ENCODE assay signal across 14 mouse cellular contexts in genomic region chr2:84783840-84784566, GRCm38 (mm10). TPM values are rescaled to one million over a fixed set of nuclear protein-coding genes. Genes with fewer than 3 reads are reported as not detected.
DNase-seq lines count a peak whose midpoint lies in the region; ATAC-seq and TF ChIP-seq lines count a peak whose summit lies in the region.
"Had no signal": no experiment of that assay in that cellular context is flagged by ENCODE, and none has a peak within 500 bp of the region (broad histone marks: within the 10 kb centered on the region; RNA-seq: fewer than 3 reads in every experiment).

No protein-coding gene starts in this region.

- 34% methylated on average over 3 of the region's 3 CpGs for WGBS in heart, embryonic 12.5 days
- WGBS in hindbrain, postnatal 0 days, result 82% methylated on average over 3 of the region's 3 CpGs
- WGBS in forebrain, postnatal 0 days, result 85% methylated on average over 3 of the region's 3 CpGs

- ATAC-seq in heart, embryonic 12.5 days (ENCODE audit: insufficient number of reproducible peaks, low FRiP score), result peak; percentile 76; the same call in 1 of the 2 replicates
- no peak for ATAC-seq in hindbrain, postnatal 0 days
- ATAC-seq in forebrain, postnatal 0 days, result no peak
- no peak for ATAC-seq in frontal cortex, adult (ENCODE audit: low TSS enrichment)
- ATAC-seq: midbrain, embryonic 15.5 days had no signal

- peaks cover 35% of the 10 kb centered on the region for H3K4me1 ChIP-seq in heart, embryonic 12.5 days (replicated peaks)
- H3K4me1 ChIP-seq in hindbrain, postnatal 0 days (ENCODE audit: insufficient read depth, low read length), result no peaks in the 10 kb centered on the region
- H3K4me1 ChIP-seq in forebrain, postnatal 0 days (ENCODE audit: insufficient read depth), result no peaks in the 10 kb centered on the region
- H3K4me1 ChIP-seq: limb, embryonic 12.5 days; midbrain, embryonic 15.5 days had no signal

- no peak for TF ChIP-seq CTCF in hindbrain, postnatal 0 days (IDR thresholded peaks at IDR 0.05; ENCODE audit: low read depth)
- TF ChIP-seq CTCF in forebrain, postnatal 0 days (IDR thresholded peaks at IDR 0.05; ENCODE audit: low read depth), result no peak

- no peak overlapping the region for H3K4me2 ChIP-seq in heart, embryonic 12.5 days
- no peak overlapping the region for H3K4me2 ChIP-seq in hindbrain, postnatal 0 days (ENCODE audit: low read depth, low read length)
- H3K4me2 ChIP-seq in forebrain, postnatal 0 days (ENCODE audit: low read depth), result no peak overlapping the region
- H3K4me2 ChIP-seq: limb, embryonic 12.5 days; midbrain, embryonic 15.5 days had no signal

- peak; percentile 38 for DNase-seq in urinary bladder, postnatal 14 days (ENCODE audit: low spot score)
- DNase-seq in urinary bladder, postnatal 25 days (ENCODE audit: low spot score), result no peak
- peak; percentile 28 for DNase-seq in kidney, postnatal 14 days
- no peak for DNase-seq in hindbrain, postnatal 0 days (ENCODE audit: low spot score)
- no peak for DNase-seq in forebrain, postnatal 0 days
- DNase-seq in B cell, adult 2 months, result no peak
- DNase-seq: adrenal gland, adult 8-10 months; cerebellum, adult 9-10 months; thymus, postnatal 4 days had no signal

- no peaks in the 10 kb centered on the region for H3K27me3 ChIP-seq in heart, embryonic 12.5 days (replicated peaks)
- no peaks in the 10 kb centered on the region for H3K27me3 ChIP-seq in hindbrain, postnatal 0 days (ENCODE audit: insufficient read depth, low read length)
- no peaks in the 10 kb centered on the region for H3K27me3 ChIP-seq in forebrain, postnatal 0 days (ENCODE audit: insufficient read depth, low read length)
- H3K27me3 ChIP-seq: midbrain, embryonic 15.5 days had no signal

- no peaks in the 10 kb centered on the region for H3K9me3 ChIP-seq in heart, embryonic 12.5 days (replicated peaks)
- no peaks in the 10 kb centered on the region for H3K9me3 ChIP-seq in hindbrain, postnatal 0 days (ENCODE audit: low read length)
- H3K9me3 ChIP-seq in forebrain, postnatal 0 days (ENCODE audit: low read length), result no peaks in the 10 kb centered on the region
- H3K9me3 ChIP-seq: limb, embryonic 12.5 days; midbrain, embryonic 15.5 days had no signal

- H3K27ac ChIP-seq in heart, embryonic 12.5 days (ENCODE audit: poor library complexity, severe bottlenecking), result peak overlapping the region; percentile 31
- H3K27ac ChIP-seq in hindbrain, postnatal 0 days, result no peak overlapping the region
- H3K27ac ChIP-seq in forebrain, postnatal 0 days (ENCODE audit: low read depth, low read length), result no peak overlapping the region
- H3K27ac ChIP-seq: limb, embryonic 12.5 days; midbrain, embryonic 15.5 days had no signal

- no peak overlapping the region for H3K9ac ChIP-seq in heart, embryonic 12.5 days
- no peak overlapping the region for H3K9ac ChIP-seq in hindbrain, postnatal 0 days (replicated peaks; ENCODE audit: low read length)
- no peak overlapping the region for H3K9ac ChIP-seq in forebrain, postnatal 0 days
- H3K9ac ChIP-seq: limb, embryonic 12.5 days; midbrain, embryonic 15.5 days had no signal

- H3K36me3 ChIP-seq in heart, embryonic 12.5 days, result no peaks in the 10 kb centered on the region
- no peaks in the 10 kb centered on the region for H3K36me3 ChIP-seq in hindbrain, postnatal 0 days (ENCODE audit: insufficient read depth, low read length)
- no peaks in the 10 kb centered on the region for H3K36me3 ChIP-seq in forebrain, postnatal 0 days (ENCODE audit: insufficient read depth)
- H3K36me3 ChIP-seq: limb, embryonic 12.5 days; midbrain, embryonic 15.5 days had no signal

- H3K4me3 ChIP-seq in heart, embryonic 12.5 days, result no peak overlapping the region
- no peak overlapping the region for H3K4me3 ChIP-seq in hindbrain, postnatal 0 days (ENCODE audit: low read length)
- H3K4me3 ChIP-seq in forebrain, postnatal 0 days (ENCODE audit: low read depth, low read length), result no peak overlapping the region
- H3K4me3 ChIP-seq: limb, embryonic 12.5 days; midbrain, embryonic 15.5 days had no signal

RNA-seq across cellular contexts. Expression of gene Serping1, which starts 8.8 kb away (rescaled TPM):
- polyA plus RNA-seq in heart, embryonic 12.5 days (2016; fragmentation: Nextera tagmentation; extraction: Ambion mirVana), result 32.2 and 32.8 TPM in 2 replicates
- 28.5 and 36.5 TPM in 2 replicates for total RNA-seq in hindbrain, postnatal 0 days (2014; rRNA removed)
- polyA plus RNA-seq in hindbrain, postnatal 0 days (2015; fragmentation: Nextera tagmentation; extraction: Ambion mirVana), result 40.9 and 46.5 TPM in 2 replicates
- total RNA-seq in forebrain, postnatal 0 days (2014; rRNA removed), result 9.1 and 19.2 TPM in 2 replicates
- polyA plus RNA-seq in forebrain, postnatal 0 days (2015; fragmentation: Nextera tagmentation; extraction: Ambion mirVana), result 23.1 and 24.8 TPM in 2 replicates
- total RNA-seq: MEL had no signal

RNA-seq across cellular contexts. Expression of gene Ube2l6, which starts 14.6 kb away (rescaled TPM):
- 90.0 and 95.3 TPM in 2 replicates for polyA plus RNA-seq in heart, embryonic 12.5 days (2016; fragmentation: Nextera tagmentation; extraction: Ambion mirVana)
- 12.8 and 22.6 TPM in 2 replicates for total RNA-seq in hindbrain, postnatal 0 days (2014; rRNA removed)
- 16.8 and 17.7 TPM in 2 replicates for polyA plus RNA-seq in hindbrain, postnatal 0 days (2015; fragmentation: Nextera tagmentation; extraction: Ambion mirVana)
- total RNA-seq in forebrain, postnatal 0 days (2014; rRNA removed), result 14.8 and 15.1 TPM in 2 replicates
- polyA plus RNA-seq in forebrain, postnatal 0 days (2015; fragmentation: Nextera tagmentation; extraction: Ambion mirVana), result 14.9 and 18.1 TPM in 2 replicates

RNA-seq across cellular contexts. Expression of gene Smtnl1, which starts 38.4 kb away (rescaled TPM):
- 0.17 and 0.43 TPM in 2 replicates for polyA plus RNA-seq in heart, embryonic 12.5 days (2016; fragmentation: Nextera tagmentation; extraction: Ambion mirVana)
- 0.75 TPM in 1 of 2 replicates, not detected in the other for total RNA-seq in hindbrain, postnatal 0 days (2014; rRNA removed)
- polyA plus RNA-seq in hindbrain, postnatal 0 days (2015; fragmentation: Nextera tagmentation; extraction: Ambion mirVana), result not detected in 2 replicates
- 0.29 TPM in 1 of 2 replicates, not detected in the other for total RNA-seq in forebrain, postnatal 0 days (2014; rRNA removed)
- 0.17 TPM in 1 of 2 replicates, not detected in the other for polyA plus RNA-seq in forebrain, postnatal 0 days (2015; fragmentation: Nextera tagmentation; extraction: Ambion mirVana)
- total RNA-seq: adrenal gland, adult 8-10 months; MEL had no signal
- polyA plus RNA-seq: midbrain, embryonic 15.5 days had no signal

RNA-seq across cellular contexts. Expression of gene Gm19426, which starts 40.5 kb away (rescaled TPM):
- 8.5 and 9.2 TPM in 2 replicates for polyA plus RNA-seq in heart, embryonic 12.5 days (2016; fragmentation: Nextera tagmentation; extraction: Ambion mirVana)
- total RNA-seq in hindbrain, postnatal 0 days (2014; rRNA removed), result 2.9 and 4.3 TPM in 2 replicates
- polyA plus RNA-seq in hindbrain, postnatal 0 days (2015; fragmentation: Nextera tagmentation; extraction: Ambion mirVana), result 3.8 and 6.1 TPM in 2 replicates
- total RNA-seq in forebrain, postnatal 0 days (2014; rRNA removed), result 2.2 and 3.0 TPM in 2 replicates
- polyA plus RNA-seq in forebrain, postnatal 0 days (2015; fragmentation: Nextera tagmentation; extraction: Ambion mirVana), result 2.2 and 2.6 TPM in 2 replicates
- total RNA-seq: MEL had no signal

RNA-seq across cellular contexts. Expression of gene Timm10, which starts 42.8 kb away (rescaled TPM):
- polyA plus RNA-seq in heart, embryonic 12.5 days (2016; fragmentation: Nextera tagmentation; extraction: Ambion mirVana), result 62.2 and 65.6 TPM in 2 replicates
- total RNA-seq in hindbrain, postnatal 0 days (2014; rRNA removed), result 44.5 and 57.3 TPM in 2 replicates
- polyA plus RNA-seq in hindbrain, postnatal 0 days (2015; fragmentation: Nextera tagmentation; extraction: Ambion mirVana), result 82.5 and 91.7 TPM in 2 replicates
- 67.3 and 74.6 TPM in 2 replicates for total RNA-seq in forebrain, postnatal 0 days (2014; rRNA removed)
- polyA plus RNA-seq in forebrain, postnatal 0 days (2015; fragmentation: Nextera tagmentation; extraction: Ambion mirVana), result 97.7 and 116 TPM in 2 replicates

Comparison
In these comparisons a context has a peak if more than half of its experiments do, and no peak if none do; other contexts are left out.
1. DNase-seq: peak in urinary bladder, postnatal 14 days (single experiment) and kidney, postnatal 14 days (single experiment); none in urinary bladder, postnatal 25 days (single experiment), hindbrain, postnatal 0 days (single experiment), forebrain, postnatal 0 days (single experiment) and B cell, adult 2 months (0 of 2).